Mouse (Mus musculus) cerebellum, adult 2 months (tissue): ENCODE results near the gene Crim1. TPM values are rescaled to one million over a fixed set of nuclear protein-coding genes. Genes with fewer than 3 reads are reported as not detected.

Source experiments
- DNase-seq, 2 experiments: peaks; one replicate each; pipeline ENCODE4 v3.0.0; 2021
- H3K27ac ChIP-seq: fragments of 200-500 bp; 2 replicates; pipeline ENCODE4 v1.5.1; 2012; ENCODE audit warnings: low read length, control low read depth, inconsistent platforms; ENCODE audit not compliant: insufficient read depth
- H3K27me3 ChIP-seq: fragments of 200-500 bp; 2 replicates; pipeline ENCODE4 v1.6.1; 2012; ENCODE audit warnings: inconsistent platforms, mild to moderate bottlenecking, low read length, moderate library complexity; ENCODE audit not compliant: control insufficient read depth, insufficient read depth
- H3K4me1 ChIP-seq: fragments of 200-500 bp; 2 replicates; pipeline ENCODE4 v1.6.1; 2011; ENCODE audit warnings: low read length; ENCODE audit not compliant: control insufficient read depth, insufficient read depth
- H3K4me3 ChIP-seq: fragments of 200-500 bp; replicated peaks from 2 replicates; pipeline ENCODE3; 2011; ENCODE audit warnings: mild to moderate bottlenecking, low read depth, low read length, control low read depth; ENCODE audit not compliant: insufficient read depth
- CTCF ChIP-seq: fragments of 200-500 bp; IDR thresholded peaks from 2 replicates; pipeline ENCODE4 v1.5.1; 2011; ENCODE audit warnings: low read depth, mild to moderate bottlenecking, control low read depth, low read length, moderate library complexity, borderline replicate concordance; ENCODE audit not compliant: insufficient read depth
- POLR2A ChIP-seq: fragments of 200-500 bp; IDR thresholded peaks from 2 replicates; pipeline ENCODE4 v1.6.1; 2011; ENCODE audit warnings: low read length, control low read depth, borderline replicate concordance; ENCODE audit not compliant: insufficient read depth
- WGBS: fragments of 180-500 bp; shearing (Covaris S2); methylation state at CpG from one replicate; pipeline ENCODE4 v1.1.7; 2018; 5-methylcytosine and 5-hydroxymethylcytosine counted together
- polyA plus RNA-seq: library from polyadenylated mRNA; depleted of rRNA; stranded (reverse); fragments of >200 nt; gene quantifications from 2 replicates; pipeline ENCODE4 v1.2.3, GENCODE M21; 2012

The Crim1 gene
- polyA plus RNA-seq, 1 experiment, result 34.4 TPM

- TF ChIP-seq CTCF, result no peak
- no peak for TF ChIP-seq POLR2A
- DNase-seq, result no peak
- Histone ChIP-seq H3K27ac (no peak overlapping the region), H3K27me3 (no peaks in the 10 kb centered on the region), H3K4me3 (no peak overlapping the region), H3K4me1 (no peaks in the 10 kb centered on the region; the same call in 1 of the 2 replicates)
- 88% methylated on average over 8 of the region's 8 CpGs for WGBS
Measured at GRCm38 (mm10) chr17:78256534-78256933, 56.5 kb downstream of the Crim1 start.

DNA sequence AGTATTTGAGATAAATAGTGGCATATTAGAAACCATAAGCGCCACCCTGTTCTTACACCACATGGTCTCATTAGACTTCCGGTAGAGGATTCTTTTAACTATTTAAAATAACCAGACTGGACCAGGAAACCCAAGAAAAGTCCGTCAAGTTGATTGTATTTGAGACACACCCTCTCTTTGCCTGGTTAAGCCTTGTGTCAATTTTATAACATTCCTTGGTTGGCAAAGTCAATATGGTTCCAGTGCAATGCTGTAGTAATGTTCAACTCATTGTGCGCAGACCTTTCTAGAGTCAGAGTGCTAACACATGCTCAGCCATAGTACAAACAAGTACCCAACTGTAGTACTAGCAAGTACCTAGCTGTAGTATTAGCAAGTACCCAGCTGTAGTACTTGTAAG is 61.6 kb downstream of the Crim1 start:
- no peak for DNase-seq
- Histone ChIP-seq H3K27ac (no peak overlapping the region), H3K4me3 (no peak overlapping the region), H3K27me3 (no peaks in the 10 kb centered on the region), H3K4me1 (no peaks in the 10 kb centered on the region)
- TF ChIP-seq POLR2A (no peak), CTCF (no peak)
- 97% methylated on average over 4 of the region's 4 CpGs for WGBS

DNA sequence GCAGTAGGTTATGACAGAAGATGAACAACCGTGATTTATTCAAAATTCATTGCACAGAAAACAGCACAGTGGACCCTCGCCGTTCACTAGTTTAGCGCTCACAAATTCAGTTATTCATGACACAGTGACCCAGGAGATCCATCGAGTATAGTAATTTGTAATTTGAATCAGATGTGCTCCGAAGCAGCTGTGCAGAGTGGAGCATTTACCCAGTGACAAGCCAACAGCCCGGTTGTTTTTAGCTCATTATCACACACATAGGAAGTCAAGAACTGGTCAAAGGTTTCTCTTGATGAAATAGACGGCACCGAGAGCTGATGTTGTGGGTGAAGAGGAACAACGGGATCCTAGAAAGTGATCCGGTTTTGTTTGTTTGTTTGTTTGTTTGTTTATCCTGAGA is 64.1 kb downstream of the Crim1 start:
- Histone ChIP-seq H3K27ac (no peak overlapping the region), H3K4me1 (no peaks in the 10 kb centered on the region), H3K27me3 (no peaks in the 10 kb centered on the region), H3K4me3 (no peak overlapping the region)
- 85% methylated on average over 11 of the region's 11 CpGs for WGBS
- TF ChIP-seq CTCF (no peak), POLR2A (no peak)
- no peak for DNase-seq

DNA sequence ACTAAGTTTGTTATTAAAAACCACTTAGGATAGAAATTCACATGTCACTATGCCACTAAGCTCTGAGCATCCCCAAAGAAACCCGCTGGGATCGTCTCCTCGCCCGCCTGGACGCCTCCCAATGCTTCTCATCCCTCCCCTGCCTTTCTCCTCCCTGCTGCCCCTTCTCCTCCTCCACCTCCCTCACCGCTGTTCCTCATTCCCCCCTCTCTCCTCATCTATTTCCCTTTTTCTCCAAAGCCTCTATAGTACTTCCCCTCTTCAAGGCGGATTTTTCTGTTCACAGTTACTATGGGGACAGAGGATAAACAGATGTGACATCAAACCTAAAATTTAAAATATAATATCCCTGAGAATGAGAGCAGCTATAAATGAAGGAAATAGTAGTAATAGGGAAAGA is 65.1 kb downstream of the Crim1 start:
- DNase-seq, result no peak

DNA sequence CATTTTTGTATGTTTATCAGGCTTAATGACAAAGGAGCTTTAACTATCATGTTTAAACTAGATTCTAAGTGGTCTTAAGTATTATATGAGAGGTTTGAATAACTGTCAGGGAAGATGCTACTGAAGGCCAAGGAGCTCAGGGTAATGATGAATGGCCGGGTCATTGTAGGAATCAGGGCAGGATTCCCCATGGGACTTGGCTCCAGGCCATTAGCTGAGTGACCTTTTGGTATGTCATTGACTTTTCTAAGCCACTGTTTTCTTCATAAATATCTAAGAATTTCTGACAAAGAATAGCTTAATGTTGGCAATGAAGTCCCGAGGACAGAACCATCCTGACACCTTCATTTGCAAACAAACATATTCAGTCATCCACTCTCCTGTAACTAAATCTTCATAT is 66.2 kb downstream of the Crim1 start:
- no peak for TF ChIP-seq POLR2A
- TF ChIP-seq CTCF, result no peak
- H3K4me1 ChIP-seq, result no peaks in the 10 kb centered on the region
- 84% methylated on average over 2 of the region's 2 CpGs for WGBS
- H3K4me3 ChIP-seq, result no peak overlapping the region
- DNase-seq, result no peak
- no peaks in the 10 kb centered on the region for H3K27me3 ChIP-seq
- no peak overlapping the region for H3K27ac ChIP-seq

More for the DNA sequence above, 65.1 kb downstream of the Crim1 start:
- TF ChIP-seq POLR2A (no peak), CTCF (no peak)
- Histone ChIP-seq H3K4me3 (no peak overlapping the region), H3K27ac (no peak overlapping the region), H3K4me1 (no peaks in the 10 kb centered on the region), H3K27me3 (no peaks in the 10 kb centered on the region)
- 90% methylated on average over 7 of the region's 7 CpGs for WGBS

DNA sequence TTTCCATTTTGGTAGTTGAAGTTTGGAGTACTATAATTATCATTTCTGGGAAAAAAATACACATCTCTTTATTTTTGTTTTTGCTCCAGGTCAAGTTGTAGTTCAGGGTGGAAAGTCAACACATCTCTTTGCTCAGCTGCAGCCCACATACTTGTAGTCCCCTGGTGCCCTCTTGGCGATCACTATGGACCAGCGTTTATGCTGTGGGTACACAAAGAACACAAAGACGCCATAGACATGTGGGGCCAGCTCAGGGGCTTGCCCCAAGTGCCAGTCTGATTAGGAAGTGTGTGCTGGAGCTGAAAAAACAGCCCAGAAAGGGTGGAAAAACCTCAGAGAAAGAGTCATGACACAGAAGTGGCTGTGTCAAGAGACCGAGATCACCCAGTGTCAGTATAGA is 68.5 kb downstream of the Crim1 start:
- no peak for TF ChIP-seq POLR2A
- DNase-seq, result no peak
- 67% methylated on average over 4 of the region's 4 CpGs for WGBS
- H3K27me3 ChIP-seq, result no peaks in the 10 kb centered on the region
- no peak overlapping the region for H3K27ac ChIP-seq
- H3K4me3 ChIP-seq, result no peak overlapping the region
- H3K4me1 ChIP-seq, result no peaks in the 10 kb centered on the region

DNA sequence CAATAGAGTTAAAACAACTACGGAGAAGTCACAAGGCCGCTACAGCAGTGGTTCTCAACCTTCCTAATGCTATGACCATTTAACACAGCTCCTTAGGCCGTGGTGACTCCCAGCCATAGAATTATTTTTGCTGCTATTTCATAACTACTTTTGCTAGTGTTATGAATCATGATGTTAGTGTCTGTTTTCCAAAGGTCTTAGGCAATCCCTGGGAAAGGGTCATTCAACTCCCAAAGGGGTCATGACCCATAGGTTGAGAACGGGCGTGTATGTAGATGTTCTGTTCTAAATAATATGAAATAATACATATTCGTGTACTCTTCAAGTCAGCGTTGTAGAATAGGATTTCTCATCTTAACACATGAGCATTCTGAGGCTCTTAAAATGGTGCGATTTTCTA is 69.3 kb downstream of the Crim1 start:
- Histone ChIP-seq H3K27me3 (no peaks in the 10 kb centered on the region), H3K4me1 (no peaks in the 10 kb centered on the region), H3K27ac (no peak overlapping the region), H3K4me3 (no peak overlapping the region)
- no peak for DNase-seq
- WGBS, result 95% methylated on average over 8 of the region's 8 CpGs
- TF ChIP-seq CTCF (no peak), POLR2A (no peak)

- WGBS, result 74% methylated on average over 6 of the region's 6 CpGs
- no peak overlapping the region for H3K4me3 ChIP-seq
- no peaks in the 10 kb centered on the region for H3K4me1 ChIP-seq
- no peak for DNase-seq
- TF ChIP-seq POLR2A, result no peak
- no peak overlapping the region for H3K27ac ChIP-seq
- H3K27me3 ChIP-seq, result no peaks in the 10 kb centered on the region
Measured at GRCm38 (mm10) chr17:78270019-78270418, 70.0 kb downstream of the Crim1 start.

GRCm38 (mm10) chr17:78271731-78272130 is 71.7 kb downstream of the Crim1 start:
- Histone ChIP-seq H3K4me1 (no peaks in the 10 kb centered on the region), H3K27ac (no peak overlapping the region), H3K4me3 (no peak overlapping the region), H3K27me3 (no peaks in the 10 kb centered on the region)
- WGBS, result 48% methylated on average over 8 of the region's 8 CpGs
- TF ChIP-seq POLR2A (no peak), CTCF (no peak)
- DNase-seq, result no peak
